Mouse (Mus musculus): ENCODE results near the gene Ralgapb.
"Not testable (repeated sequence)": the region's sequence is repeated elsewhere in the genome, so short reads cannot be mapped to it uniquely, and the experiment has no call there.

Gene Ralgapb

DNA sequence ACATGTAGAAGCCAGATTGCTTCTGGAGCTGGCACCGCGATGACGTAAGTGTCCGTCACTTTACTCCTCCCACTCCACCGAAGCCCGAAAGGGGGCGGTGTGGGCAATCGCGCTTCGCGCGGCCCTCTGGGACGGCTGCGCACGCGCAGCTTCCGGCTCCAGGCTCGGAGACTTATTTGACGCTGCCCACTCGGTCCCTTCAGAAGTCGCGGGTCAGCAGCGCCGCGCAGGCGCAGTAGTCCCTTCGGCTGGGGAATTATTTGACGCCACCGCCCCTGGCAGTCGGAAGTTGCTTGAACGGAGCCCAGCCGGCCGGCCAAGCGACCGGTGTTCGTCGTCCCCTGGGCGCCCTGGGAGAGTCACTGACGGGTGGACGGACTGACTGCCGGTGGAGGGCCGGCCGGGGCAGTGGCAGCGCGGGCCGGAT, at the start of gene Ralgapb:
Gene Ralgapb (plus strand): TSS at position 254 of the 427 bp plus-strand sequence.
- peak; percentile 95 for DNase-seq (ENCODE audit: low read depth)

DNA sequence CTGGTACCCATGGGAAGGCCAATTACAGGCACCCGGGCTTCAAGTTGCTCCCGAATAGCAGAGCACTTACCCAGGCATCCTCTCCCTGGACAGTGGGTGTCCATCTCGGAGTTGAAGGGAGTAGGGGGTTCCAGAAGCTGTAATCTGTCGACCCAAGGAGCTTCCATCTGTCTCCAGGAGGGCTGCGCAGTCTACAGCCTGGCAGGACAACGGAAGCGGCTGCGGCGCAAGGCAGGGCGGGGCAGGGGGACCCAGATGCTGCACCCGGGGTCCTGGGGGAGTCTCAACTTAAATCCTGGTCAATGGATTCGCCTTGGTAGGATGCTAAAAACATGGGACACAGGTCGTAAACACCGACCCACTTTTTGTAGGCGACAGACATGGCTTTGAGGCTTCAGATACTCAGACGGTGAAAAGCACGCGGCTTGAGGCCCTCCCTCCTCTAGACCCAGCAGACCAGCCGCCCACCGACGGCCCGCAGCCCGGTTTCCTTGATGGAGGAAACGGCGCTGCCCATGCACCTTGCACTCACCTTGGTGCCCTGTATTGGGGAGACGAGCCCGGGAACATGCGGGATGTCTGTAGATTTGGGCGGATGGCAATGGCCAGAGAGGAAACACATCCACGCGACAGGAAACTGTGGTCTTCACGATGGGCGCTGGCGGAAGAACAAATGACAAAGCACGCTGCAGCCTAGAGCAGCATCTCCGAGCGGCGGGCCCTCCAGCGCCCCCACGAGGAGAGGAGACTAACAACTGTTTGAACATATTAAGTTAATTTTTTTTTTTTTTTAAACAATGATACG, 48.6 kb upstream of the Ralgapb start:
- DNase-seq (ENCODE audit: low read depth), result peak; percentile 76

DNA sequence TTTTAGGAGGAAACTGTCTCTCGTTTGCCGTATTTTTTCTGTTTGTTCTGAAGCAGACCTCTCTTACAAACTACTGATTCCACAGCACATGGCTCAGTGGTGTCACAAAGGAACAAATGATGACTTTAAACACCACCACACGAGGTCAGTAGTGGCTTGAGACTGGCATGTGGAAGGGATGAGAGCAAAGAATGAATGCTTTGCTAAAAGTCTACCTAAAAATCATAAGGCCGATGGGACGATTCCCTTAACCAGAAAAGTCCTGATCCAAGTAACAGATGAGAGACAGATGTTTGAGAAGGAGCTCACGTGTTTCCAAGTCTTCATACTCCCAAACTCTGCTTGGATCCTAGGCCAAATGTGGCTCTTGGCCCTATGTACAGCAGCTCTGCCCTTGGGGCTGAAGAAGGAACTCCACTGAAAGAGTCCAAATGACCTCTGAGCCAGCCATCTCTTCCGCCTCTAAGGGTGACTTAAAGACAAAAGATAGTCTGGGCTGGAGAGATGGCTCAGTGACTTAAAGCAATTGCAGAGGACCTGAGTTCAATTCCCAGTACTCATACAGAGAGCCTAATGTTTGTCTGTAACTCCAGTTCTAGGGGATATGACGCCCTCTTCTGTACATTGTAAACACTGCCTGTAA, 47.8 kb upstream of the Ralgapb start:
- no peak for DNase-seq (ENCODE audit: low read depth)

DNA sequence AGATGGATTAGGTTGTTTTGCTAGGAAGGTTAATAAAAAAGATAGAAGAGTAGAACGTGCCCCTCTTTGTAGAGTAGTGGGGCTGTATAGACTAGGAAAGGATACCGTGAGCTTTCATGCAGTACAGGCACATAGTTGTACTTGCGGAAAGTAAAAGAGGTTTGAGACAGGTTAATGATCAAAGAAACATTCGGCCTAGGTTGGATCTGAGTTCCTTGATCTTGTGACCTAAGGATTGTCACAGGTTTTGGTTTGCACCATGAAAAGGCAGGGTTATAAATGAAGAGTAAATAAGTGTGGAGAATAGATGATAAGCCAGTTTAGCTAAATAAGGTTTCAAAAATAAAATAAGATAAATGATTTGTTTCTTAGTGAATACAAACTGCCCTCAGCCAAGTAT, 45.5 kb upstream of the Ralgapb start:
- DNase-seq (ENCODE audit: low read depth), result no peak

DNA sequence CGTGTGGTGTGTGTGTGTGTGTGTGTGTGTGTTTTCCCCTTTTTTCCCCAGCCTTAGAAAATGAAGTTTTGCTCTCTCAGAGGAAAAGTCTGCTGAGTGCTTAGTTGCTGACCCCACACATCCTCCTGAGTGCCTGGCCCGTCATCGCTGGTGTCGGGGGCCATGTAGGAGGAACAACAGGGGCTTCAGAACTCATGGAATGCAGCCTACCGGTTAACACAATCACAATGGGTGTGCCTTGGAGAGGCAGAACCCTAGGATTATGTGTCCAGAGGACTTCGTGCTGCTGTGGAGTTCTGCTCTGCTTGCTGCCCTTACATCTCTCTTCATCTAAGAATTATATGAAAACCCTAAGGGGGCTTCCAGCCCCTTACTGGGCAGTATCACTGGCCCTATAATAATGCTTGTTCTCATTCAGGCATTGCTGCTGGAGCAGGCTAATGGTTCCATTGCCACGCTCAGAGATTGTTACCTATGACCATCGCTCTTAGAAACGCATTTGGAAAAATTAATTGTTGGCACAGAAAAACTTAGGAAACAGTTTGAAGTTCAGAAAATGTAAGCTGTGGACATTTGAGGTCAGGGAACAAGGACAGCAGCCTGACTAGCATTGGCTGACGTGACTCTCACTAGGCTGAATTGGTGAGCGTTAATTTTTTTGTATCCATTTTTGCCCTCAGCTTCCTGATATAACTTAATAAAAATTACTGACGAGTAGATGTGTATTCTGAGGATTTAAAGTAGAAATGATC, 44.4 kb upstream of the Ralgapb start:
- no peak for DNase-seq (ENCODE audit: low read depth)

DNA sequence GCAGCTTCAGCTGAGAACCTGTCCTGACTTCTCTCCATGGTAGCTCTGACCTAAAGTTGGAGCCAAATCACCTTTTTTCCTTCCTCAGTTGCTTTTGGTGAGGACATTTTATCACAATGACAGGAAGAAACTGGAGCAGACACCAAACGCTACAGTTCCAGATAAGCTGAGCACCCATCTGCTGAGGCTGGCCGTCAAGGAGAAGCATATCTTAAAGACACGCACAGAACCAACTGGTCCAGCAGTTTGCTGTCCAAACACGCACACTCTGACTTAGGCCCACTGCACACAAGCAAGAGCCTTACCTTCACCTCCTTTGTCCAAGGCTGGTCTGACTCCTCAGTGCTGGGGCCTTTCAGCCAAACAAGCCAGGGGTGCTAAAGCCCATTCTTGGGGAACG, 42.0 kb upstream of the Ralgapb start:
- no peak for DNase-seq (ENCODE audit: low read depth)

DNA sequence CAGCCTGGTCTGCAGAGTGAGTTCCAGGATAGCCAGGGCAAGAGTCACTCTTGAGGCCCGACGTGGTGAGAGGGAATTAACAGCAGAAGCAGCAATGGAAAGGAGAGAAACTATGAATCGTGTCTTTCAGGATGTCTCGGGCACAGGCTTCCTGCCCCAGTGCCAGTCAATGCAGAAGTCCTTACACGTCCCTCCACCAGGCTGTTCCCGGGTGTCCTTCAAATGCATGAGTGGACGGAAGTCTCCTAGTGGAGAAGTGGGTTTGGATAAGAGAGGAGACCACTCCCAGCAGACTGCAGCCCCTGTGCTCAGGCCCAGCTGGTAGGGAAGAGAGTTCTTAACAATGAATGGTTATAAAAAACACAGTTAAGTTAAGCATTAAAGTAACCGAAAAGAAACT, 41.3 kb upstream of the Ralgapb start:
- no peak for DNase-seq (ENCODE audit: low read depth)

DNA sequence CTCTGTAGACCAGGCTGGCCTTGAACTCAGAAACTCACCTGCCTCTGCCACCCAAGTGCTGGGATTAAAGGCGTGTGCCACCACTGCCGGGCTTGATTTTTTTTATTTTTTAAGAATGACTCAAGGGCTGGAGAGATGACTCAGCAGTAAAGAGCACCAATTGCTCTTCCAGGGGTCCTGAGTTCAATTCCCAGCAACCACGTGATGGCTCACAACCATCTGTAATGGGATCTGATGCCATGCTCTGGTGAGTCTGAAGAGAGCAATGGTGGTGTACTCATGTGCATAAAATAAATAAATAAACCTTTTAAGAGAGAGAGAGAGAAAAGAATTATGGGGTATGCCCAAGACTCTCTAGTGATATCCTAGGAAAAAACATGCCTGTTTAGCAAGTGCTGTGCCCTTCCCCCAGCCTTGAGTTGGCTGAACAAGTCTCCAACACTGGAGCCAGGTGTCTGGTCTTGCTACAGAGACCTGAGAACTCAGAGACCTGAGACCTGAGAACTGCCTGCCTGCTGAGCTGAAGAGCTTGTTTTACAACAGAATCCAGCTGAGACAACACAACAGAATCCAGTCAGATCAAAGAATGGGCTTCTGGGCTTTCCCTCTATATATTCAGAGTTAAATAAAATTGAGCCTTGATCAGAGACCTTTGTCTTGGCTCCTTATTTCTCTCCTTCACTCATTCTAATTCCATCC, 40.0 kb upstream of the Ralgapb start:
- DNase-seq (ENCODE audit: low read depth), result no peak

DNA sequence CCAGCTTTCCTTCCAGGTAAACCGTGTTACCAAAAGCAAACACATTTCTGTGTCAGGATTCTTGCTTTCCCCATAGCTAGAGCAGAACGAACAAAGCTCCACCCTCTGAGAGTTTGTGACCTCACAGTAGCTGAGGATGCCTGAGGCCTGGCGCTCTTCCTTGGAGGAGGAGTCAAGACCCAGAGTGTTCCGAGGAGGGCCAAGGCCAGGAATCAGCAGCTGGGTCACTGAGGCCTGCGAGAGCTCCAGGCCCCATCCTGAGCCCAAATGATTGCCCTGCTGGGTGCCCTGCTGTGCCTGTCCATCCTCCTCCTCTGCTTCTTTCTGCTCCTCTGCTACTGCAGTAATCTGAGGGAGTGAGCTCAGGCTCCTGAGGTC, 39.5 kb upstream of the Ralgapb start:
- DNase-seq (ENCODE audit: low read depth), result no peak

DNA sequence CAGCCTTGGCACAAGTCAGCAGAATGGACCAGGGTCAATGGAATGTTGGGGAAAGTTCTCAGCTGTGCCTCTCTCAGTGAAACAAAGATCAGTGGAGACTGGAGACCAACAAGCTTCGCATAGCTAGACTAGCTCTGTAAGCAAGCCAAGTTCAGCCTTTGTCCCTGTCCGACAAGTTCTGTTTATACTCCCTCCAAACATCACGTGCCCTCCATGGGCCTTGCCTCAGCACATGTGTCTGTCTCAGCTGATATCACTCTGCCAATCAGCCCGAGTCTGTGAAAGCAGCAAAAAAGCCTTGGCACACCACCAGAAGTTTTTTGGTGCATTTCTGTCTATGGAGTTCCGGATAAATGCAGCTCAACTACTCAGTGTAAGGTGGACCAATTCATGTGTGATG, 36.6 kb upstream of the Ralgapb start:
- DNase-seq (ENCODE audit: low read depth), result no peak

DNA sequence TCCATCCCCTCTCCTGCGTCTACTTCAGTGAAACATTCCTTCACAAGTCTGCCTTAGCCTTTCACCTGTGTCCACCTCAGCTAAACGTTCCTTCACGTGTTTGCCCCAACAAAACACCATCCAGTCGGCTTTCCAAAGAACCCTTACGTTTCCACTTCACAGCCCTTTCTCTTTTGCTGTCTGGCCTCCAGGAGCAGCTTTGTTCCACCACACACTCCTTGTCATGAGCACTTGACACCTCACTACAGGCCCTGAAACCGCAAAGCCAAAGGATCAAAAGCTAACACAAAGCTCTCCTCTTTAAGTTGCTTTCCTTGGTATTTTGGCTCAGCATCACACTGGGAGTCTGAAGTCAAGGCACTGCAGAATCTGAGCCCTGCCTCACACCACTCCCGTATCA, 36.1 kb upstream of the Ralgapb start:
- no peak for DNase-seq (ENCODE audit: low read depth)

DNA sequence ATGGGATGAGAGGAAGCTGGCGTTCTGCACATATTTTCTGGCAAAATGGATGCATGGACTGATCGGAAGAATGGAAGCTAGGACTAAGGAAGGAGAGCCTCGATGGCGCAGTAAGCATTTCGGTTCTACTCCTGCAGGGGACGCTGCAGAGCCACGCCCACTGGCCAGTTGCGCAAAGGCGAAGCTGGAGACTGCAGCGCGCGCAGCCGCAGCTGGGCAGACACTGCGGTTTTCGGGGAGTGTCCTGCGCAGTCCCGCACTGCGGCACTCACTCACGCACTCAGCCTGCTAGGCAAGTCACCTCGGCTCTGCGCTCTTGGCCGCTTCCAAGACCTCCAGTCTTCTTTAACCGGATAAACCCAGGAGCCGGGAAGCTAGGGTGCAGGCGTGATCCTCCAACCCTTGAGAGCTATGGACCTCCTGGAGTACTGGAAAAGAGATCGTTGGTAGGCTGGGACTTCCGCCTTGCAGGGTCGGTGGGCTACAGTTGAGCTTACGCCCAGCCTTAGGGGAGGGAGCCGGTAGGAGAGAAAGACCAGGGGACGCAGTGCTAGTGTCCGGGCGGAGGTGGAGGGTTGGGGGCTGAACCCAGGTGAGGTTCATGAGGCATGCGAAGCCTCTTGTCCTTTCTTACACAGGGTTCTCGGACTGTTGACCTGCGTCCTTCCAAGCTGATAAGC, 34.1 kb upstream of the Ralgapb start, which contains the start of gene Snhg11:
Gene Snhg11 (plus strand): TSS at position 196 of the 680 bp plus-strand sequence.
- peak; percentile 33 for DNase-seq (ENCODE audit: low read depth)

DNA sequence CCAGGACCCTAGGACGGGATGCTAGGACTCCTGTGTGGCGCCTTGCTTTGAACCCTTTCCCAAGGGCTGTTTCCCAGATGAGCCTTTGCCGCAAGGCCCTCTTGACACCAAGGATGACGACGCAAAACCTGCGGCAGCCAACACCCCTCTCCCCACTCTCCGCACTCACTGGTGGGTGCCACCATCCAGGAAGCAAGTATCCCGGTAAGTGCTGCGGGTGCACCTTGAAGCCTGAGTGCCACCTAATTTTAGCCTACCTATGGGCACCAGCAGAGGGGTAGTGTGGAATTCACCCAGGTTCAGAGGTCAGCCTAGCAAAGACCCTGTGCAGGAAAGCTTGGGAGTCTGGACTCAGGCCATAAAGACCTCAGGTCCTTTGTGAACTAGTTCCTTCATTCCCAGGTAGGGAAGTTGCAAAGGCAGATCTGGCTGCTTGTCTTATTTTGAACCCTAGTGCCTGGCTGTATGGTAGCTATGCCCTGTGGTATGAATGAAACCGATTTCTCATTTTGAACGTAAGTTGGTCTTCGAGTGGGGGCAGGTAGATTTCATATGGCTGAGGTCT, 33.4 kb upstream of the Ralgapb start:
- DNase-seq (ENCODE audit: low read depth), result no peak

DNA sequence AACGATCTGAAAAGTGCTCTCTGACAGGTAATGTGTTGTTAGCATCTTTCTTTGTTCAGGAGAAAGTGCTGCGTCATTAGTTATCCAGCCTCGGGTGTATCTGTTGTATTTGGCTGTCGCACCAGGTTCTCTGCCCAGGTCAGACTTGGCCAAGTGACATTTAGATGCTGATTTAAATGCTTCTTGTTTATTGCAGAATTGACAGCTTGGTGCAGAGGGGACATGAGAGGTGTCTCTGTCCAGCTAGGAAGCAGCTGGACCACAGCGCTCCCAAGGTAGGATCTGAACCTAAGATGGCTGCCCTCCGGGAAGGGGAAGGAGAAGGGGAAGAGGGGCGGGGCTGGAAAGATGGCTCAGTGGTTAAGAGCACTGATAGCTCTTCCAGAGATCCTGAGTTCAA, 32.9 kb upstream of the Ralgapb start:
- no peak for DNase-seq (ENCODE audit: low read depth)

DNA sequence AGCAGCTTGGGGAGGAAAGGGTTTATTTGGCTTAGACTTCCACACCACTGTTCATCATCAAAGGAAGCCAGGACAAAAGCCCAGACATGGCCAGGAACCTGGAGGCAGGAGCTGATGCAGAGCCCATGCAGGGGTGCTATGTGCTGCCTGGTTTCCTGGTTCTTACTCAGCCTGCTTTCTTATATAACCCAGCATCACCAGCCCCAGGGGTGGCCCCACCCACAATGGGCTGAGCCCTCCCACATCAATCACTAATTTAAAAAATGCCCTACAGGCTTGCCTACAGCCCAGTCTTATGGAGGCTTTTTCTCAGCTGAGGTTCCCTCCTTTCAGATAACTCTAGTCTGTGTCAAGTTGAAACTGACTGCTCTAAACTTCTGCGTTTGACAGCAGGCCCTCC, 31.8 kb upstream of the Ralgapb start:
- no peak for DNase-seq (ENCODE audit: low read depth)

DNA sequence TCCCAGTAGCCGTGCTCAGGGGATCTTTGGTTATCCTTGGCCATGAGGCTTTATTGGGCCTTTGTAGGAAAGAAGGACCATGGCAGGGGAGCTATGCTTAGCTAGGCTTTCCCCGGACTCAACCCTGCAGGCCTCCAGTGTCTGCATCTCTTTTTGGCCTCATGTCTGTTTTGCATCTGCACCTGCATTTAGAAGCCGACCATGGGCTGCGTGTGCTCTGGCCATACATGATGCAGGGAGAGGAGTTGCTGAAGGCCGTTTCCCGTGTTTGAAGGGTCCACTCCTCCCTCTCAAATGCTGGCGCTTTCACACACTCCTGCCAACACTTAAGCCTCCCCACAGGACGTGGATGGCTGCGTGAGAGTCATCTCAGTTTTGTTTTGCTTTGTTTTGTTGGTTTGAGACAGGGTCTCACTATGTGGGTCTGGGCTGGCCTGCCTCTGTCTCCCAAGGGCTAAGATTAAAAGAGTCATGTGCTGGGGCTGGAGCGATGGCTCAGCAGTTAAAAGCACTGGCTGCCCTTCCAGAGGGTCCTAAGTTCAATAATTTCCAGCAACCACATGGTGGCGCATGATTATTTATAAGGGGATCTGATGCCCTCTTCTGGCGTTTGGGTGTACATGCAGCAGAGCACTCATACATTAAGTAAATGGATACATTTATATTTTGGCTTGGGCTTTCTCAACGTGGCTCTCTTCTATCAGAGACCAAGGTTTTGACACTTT, 30.1 kb upstream of the Ralgapb start:
- peak; percentile 81 for DNase-seq (ENCODE audit: low read depth)

DNA sequence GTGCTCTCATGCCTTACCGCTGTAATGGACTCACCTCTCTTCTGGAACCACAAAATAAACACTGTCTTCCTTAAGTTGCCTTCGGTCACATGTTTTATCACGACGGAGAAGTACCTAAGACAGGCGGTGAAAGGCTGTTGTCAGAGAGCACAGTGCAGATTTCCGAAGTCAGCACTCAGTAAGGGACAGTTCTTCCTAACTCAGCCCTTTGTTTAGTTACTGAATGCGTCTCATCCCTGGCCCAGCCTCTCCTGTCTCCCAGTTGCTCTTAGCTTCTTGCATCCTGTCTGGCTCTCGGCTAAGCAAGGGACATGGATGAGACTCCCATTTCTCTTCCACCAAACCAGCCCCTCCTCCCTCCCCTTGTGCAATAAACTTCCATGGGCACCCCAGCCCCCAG, 23.6 kb upstream of the Ralgapb start:
- no peak for DNase-seq (ENCODE audit: low read depth)

DNA sequence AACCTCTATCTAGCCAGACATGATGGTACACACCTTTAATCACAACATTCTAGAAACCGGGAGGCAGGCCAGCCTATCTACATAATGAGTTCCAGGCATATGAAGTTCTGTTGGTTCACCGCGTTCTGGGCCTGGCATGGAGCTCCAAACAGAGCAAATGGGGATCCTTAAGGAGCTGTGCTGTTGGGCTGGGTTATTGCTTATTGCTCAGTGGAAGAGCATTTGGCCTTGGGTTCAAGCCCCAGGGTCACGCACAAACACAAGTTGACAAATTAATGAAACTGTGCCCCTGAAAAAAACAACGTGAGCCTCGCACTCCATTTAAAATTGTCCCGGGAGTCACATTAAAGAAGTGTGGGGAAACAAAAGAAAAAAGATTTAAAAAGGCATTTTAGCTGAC, 20.2 kb upstream of the Ralgapb start:
- DNase-seq (ENCODE audit: low read depth), result no peak

DNA sequence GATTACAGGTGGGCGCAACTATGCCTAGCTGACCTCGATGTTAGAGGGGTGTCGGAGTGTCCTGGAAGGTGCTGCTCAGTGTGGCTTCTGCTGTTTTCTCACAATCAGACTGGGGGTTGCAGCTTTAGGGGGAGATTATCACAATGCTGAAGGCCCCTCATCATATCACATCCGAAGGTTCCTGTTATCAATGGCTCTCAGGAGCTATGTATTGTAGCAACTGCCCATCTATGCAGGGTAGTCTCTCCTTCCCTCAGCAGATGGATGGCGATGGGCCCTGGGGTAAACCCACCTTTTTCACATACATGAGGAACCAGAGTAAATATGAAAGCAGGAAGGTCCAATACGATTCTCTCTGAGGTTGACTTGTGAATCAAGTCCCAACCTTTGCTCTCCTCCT, 13.3 kb upstream of the Ralgapb start:
- DNase-seq (ENCODE audit: low read depth), result no peak

DNA sequence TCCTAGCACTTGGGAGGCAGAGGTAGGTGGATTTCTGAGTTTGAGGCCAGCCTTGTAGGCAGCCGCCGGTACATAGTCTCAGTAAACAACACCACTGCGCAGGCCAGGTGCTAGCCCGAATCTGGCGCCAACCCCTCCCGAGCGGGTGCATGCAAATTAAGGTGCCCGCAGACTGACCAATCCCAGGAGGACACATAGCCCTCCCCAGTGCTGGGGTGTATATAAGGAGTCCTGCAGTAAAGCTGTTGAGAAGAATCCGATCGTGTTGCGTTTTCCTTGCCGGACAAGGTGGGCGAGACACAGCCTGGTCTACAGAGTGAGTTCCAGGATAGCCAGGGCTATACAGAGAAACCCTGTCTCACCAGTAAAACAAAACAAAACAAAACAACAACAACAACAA, 12.5 kb upstream of the Ralgapb start:
- not testable (repeated sequence) for DNase-seq (ENCODE audit: low read depth)

DNA sequence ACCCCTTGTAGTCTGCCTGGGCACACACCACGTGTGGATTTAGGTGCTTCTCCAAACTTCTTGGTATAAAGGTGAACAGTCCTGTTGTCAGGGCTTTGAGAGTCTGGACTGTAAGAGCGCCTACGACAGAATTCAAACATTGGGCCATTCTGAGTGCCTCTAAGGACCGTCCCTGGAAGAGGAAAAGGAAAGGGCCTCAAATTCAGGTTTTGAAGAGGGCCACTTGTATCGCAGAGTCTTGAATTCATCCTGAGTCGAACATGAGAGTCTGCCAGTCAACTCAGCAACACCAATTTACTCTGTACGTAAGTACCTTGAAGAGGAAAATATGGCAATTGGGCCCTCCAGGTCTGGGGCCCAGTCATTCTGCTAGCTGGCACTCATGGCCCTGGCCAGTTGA, 6.7 kb upstream of the Ralgapb start:
- DNase-seq (ENCODE audit: low read depth), result no peak

Data from c-Kit-positive CD71-negative TER-119-negative erythroid progenitor cells, embryonic 14.5 days (primary cell).